Mouse (Mus musculus) liver, adult 2 months (tissue): Measurements from ENCODE around the gene Gas2l3.
A peak's percentile ranks its signal among the peaks of the same experiment; 100 is the strongest.

Experiments
- CTCF ChIP-seq: fragments of 200-500 bp; IDR thresholded peaks from 2 replicates; pipeline ENCODE4 v1.5.1; 2011; ENCODE audit warnings: low read depth, low read length, control low read depth
- POLR2A ChIP-seq: fragments of 200-500 bp; IDR thresholded peaks from 2 replicates; pipeline ENCODE4 v1.6.1; 2011; ENCODE audit warnings: low read length, control low read depth; ENCODE audit not compliant: insufficient read depth; ENCODE audit errors: extremely low read depth

GRCm38 (mm10) chr10:89443623-89444151, at the start of gene Gas2l3:
- TF ChIP-seq CTCF (0 out of 2 replicates have a peak, but pooled peaks have one; percentile 14), POLR2A (0 out of 2 replicates have a peak, but pooled peaks have one; percentile 51)
